Mouse (Mus musculus) stomach, embryonic 15.5 days (tissue): ENCODE data around the gene Kdm4b. TPM values are rescaled to one million over a fixed set of nuclear protein-coding genes. Genes with fewer than 3 reads are reported as not detected.

Source experiments
- ATAC-seq: fragments of 200-750 bp; cut with Nextera tagmentation; 2 replicates; pipeline ENCODE4 v1.8.0; 2017; ENCODE audit warnings: low read depth, moderate number of reproducible peaks, moderate TSS enrichment; ENCODE audit not compliant: insufficient read depth, low FRiP score
- H3K27ac ChIP-seq: fragments of 300-500 bp; sonication (generic); 2 replicates; pipeline ENCODE4 v1.5.1; 2015; ENCODE audit warnings: mild to moderate bottlenecking, inconsistent platforms
- H3K27me3 ChIP-seq: fragments of 300-500 bp; sonication (generic); replicated peaks from 2 replicates; pipeline ENCODE4 v1.6.1; 2015; ENCODE audit warnings: inconsistent platforms
- H3K36me3 ChIP-seq: fragments of 300-500 bp; sonication (generic); 2 replicates; pipeline ENCODE4 v1.6.1; 2015; ENCODE audit warnings: inconsistent platforms
- H3K4me1 ChIP-seq: fragments of 300-500 bp; sonication (generic); 2 replicates; pipeline ENCODE4 v1.6.1; 2015; ENCODE audit warnings: inconsistent platforms
- H3K4me2 ChIP-seq: fragments of 300-500 bp; sonication (generic); 2 replicates; pipeline ENCODE4 v1.6.1; 2015; ENCODE audit warnings: mild to moderate bottlenecking, inconsistent platforms
- H3K4me3 ChIP-seq: fragments of 300-500 bp; sonication (generic); replicated peaks from 2 replicates; pipeline ENCODE4 v1.5.1; 2015; ENCODE audit warnings: inconsistent platforms
- H3K9ac ChIP-seq: fragments of 300-500 bp; sonication (generic); 2 replicates; pipeline ENCODE4 v1.6.1; 2015; ENCODE audit warnings: inconsistent platforms
- H3K9me3 ChIP-seq: fragments of 300-500 bp; sonication (generic); 2 replicates; pipeline ENCODE4 v1.6.1; 2016; ENCODE audit warnings: inconsistent platforms
- WGBS: fragments of 180-500 bp; shearing (Covaris S2); methylation state at CpG from one replicate; pipeline ENCODE4 v1.1.7; 2015; 5-methylcytosine and 5-hydroxymethylcytosine counted together
- polyA plus RNA-seq: library from polyadenylated mRNA; unstranded; fragments of >200 nt; fragmentation: Nextera tagmentation; extraction: Ambion mirVana; gene quantifications from 2 replicates; pipeline ENCODE4 v1.2.1, GENCODE M21; 2015

Gene Kdm4b
- polyA plus RNA-seq, 1 experiment from 2014 or later, result 27.8 TPM

DNA sequence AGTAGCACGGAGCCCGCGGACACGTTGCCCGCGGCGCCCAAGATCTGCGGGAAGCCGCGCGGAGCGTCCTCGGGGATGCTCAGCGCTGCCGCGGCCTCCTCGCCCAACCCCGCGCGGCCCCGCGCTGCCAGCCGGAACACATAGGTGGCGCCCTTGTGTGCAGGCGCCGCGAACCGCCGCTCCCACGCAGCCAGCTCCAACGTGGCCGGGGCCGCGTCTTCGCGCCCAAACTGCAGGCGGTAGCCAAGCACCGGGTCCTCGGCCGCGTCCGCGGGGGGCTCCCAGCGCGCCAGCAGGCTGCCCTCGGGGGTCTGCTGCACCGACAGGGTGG is 99.7 kb downstream of the Kdm4b start:
- H3K36me3 ChIP-seq, result peaks cover 38% of the 10 kb centered on the region
- no peaks in the 10 kb centered on the region for H3K27me3 ChIP-seq
- H3K27ac ChIP-seq, result peak overlapping the region; percentile 80
- 2% methylated on average over 44 of the region's 47 CpGs for WGBS
- peaks cover 4% of the 10 kb centered on the region; the same call in 1 of the 2 replicates for H3K4me1 ChIP-seq
- H3K4me3 ChIP-seq, result peak overlapping the region; percentile 50
- peak overlapping the region; percentile 29 for H3K9ac ChIP-seq
- ATAC-seq, result peak; percentile 67
- peak overlapping the region; percentile 91 for H3K4me2 ChIP-seq
- H3K9me3 ChIP-seq, result no peaks in the 10 kb centered on the region

DNA sequence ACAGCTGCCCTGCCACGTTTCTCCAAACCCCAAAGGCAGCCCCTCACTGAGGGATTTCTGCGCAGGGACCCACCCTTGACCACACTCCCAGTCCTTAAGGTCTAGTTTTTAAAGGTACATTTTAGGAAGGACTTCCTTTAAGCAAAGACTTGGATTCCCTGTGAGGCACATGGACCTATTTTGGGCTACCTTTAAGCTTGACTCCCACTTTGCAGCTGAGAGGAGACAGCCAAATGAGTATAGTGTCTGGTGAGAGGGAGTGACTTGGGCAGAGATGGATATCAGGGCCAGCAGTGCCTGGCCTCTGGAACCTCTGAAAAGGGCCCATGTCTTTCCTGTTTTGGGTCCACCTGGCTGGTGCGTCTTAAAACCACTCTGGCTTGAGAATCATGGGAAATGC is 100.1 kb downstream of the Kdm4b start:
- no peak for ATAC-seq
- 42% methylated on average over 3 of the region's 3 CpGs for WGBS
- Histone ChIP-seq H3K4me2 (peak overlapping the region; percentile 91), H3K9ac (peak overlapping the region; percentile 29), H3K36me3 (peaks cover 34% of the 10 kb centered on the region), H3K9me3 (no peaks in the 10 kb centered on the region), H3K4me3 (peak overlapping the region; percentile 50), H3K27ac (peak overlapping the region; percentile 80; the same call in 1 of the 2 replicates), H3K27me3 (no peaks in the 10 kb centered on the region), H3K4me1 (peaks cover 4% of the 10 kb centered on the region; the same call in 1 of the 2 replicates)

DNA sequence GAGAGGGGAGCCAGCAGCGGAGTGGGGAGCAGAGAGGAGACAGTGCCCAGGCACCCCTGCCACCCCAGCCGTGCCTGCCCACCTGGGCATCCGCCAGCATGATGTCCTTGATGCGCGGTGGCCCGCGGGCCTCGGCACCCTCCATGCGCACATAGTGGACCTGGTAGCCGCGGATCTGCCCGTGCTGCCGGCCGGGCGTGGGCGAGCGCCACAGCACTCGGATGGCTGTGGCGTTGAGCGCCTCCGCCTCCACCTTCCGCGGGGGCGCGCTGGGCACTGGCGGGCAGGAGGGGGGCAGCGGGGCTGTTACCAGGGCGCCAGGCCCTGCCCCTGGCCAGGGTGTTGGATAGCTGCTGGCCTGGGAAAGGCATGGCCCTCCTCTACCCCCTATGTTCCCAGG is 102.0 kb downstream of the Kdm4b start:
- Histone ChIP-seq H3K27ac (no peak overlapping the region), H3K4me3 (no peak overlapping the region), H3K4me2 (no peak overlapping the region), H3K36me3 (peaks cover 23% of the 10 kb centered on the region), H3K27me3 (no peaks in the 10 kb centered on the region), H3K9me3 (no peaks in the 10 kb centered on the region), H3K9ac (no peak overlapping the region), H3K4me1 (peaks cover 4% of the 10 kb centered on the region; the same call in 1 of the 2 replicates)
- no peak for ATAC-seq
- 84% methylated on average over 28 of the region's 28 CpGs for WGBS

DNA sequence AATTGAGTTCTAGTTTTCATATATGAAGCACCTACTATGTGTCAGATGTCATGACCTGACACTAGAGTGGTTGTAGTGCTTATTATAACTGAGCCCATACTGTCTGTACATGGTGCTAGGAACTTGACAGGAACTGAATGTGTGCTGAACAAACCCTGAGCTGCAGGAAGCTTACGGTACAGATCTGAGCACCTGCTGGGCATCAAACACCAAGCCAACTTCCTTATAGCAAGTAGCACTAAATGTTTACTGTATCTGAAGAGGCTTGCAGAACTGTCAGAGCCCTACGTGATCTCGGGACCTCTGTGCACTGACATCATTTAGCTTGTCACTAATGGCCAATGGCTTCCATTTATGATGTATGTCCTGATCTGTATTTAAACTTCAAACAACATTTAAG is 105.7 kb downstream of the Kdm4b start:
- Histone ChIP-seq H3K9ac (no peak overlapping the region), H3K27me3 (no peaks in the 10 kb centered on the region), H3K4me3 (no peak overlapping the region), H3K9me3 (no peaks in the 10 kb centered on the region), H3K27ac (no peak overlapping the region), H3K4me2 (no peak overlapping the region), H3K36me3 (peaks cover 28% of the 10 kb centered on the region), H3K4me1 (no peaks in the 10 kb centered on the region)
- no peak for ATAC-seq
- WGBS, result 77% methylated on average over 3 of the region's 3 CpGs

DNA sequence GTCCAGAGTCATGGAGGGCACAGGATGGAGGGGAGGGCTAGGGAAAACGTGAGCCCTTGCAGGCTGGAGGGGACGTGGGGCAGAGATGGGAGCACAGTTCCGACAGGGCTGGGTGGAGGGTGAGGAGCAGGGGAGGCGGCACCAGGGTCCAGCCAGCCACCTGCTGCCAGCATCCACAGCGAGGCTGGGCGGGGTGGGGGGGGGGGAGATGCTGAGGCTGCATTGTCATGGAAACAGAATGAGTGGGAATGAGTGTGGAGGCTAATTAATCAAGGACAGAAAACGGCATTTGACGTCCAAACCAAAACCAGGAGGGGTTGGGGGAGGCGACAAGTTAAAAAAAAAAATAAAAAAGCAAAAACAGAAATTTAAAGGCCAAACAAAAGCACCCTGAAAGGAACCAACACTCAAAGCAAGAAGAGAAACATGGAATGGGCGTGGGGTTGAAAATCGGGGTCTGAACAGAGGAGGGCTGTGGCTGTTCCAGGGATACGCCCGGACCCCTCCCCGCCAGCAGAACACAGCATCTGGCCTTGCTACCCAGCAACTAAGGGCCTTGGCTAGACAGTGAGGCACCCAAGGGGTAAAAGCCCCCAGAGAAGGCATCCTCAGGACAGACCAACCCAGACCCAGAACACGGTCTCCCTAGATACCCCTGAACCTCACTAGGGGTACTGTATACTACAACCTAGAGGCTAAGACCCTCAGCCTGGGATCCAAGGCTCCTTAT is 114.0 kb downstream of the Kdm4b start:
- Histone ChIP-seq H3K4me1 (no peaks in the 10 kb centered on the region), H3K27ac (no peak overlapping the region), H3K4me3 (no peak overlapping the region), H3K36me3 (peaks cover 34% of the 10 kb centered on the region), H3K4me2 (no peak overlapping the region), H3K27me3 (no peaks in the 10 kb centered on the region), H3K9ac (no peak overlapping the region), H3K9me3 (no peaks in the 10 kb centered on the region)
- WGBS, result 79% methylated on average over 15 of the region's 15 CpGs
- ATAC-seq, result no peak

DNA sequence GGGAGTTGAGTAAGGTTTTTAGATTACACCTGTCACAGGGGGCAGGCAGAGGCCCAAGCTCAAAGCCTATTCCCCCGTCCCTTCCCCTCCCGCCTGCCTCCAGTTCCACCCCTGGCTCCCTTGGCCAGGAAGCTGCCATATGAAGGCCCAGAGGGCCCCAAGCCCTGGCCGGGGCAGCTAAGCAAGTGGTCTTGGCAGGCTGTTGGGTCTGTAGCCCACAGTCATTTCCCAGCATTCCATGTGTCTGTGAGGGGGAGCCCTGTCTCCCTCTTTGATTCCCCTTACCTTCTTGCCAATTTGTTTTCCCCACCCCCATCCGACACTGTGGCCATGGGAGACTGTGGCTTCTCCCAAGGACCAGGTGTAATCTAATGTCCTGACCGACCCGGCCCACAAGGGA is 116.5 kb downstream of the Kdm4b start:
- 83% methylated on average over 6 of the region's 6 CpGs for WGBS
- Histone ChIP-seq H3K4me1 (no peaks in the 10 kb centered on the region), H3K4me3 (no peak overlapping the region), H3K9me3 (no peaks in the 10 kb centered on the region), H3K27ac (no peak overlapping the region), H3K9ac (no peak overlapping the region), H3K27me3 (no peaks in the 10 kb centered on the region), H3K4me2 (no peak overlapping the region), H3K36me3 (peaks cover 25% of the 10 kb centered on the region)
- no peak for ATAC-seq

DNA sequence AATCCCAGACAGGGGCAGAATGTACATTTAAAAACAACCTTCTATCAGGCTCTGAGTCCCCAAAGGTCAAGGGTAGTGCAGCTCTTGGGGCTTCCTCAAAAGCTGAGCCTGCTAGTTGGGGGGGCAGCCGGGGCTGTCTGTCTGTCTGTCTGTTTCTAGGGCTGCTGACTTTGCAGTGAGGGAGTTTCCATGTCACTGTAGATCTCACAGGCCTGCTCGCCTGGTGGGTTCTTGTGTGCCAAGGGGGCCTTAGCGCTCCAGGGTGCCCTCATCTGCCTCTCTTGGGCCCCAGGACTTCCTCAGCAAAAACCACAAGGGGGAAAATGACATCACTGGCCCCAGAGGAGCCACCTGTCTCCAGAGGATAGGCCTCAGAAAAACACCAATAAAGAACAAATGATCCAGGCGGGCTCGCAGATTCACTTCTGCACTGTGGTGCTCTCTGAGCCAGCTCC is 117.5 kb downstream of the Kdm4b start:
- Histone ChIP-seq H3K27ac (no peak overlapping the region), H3K9ac (no peak overlapping the region), H3K4me1 (no peaks in the 10 kb centered on the region), H3K4me3 (no peak overlapping the region), H3K9me3 (no peaks in the 10 kb centered on the region), H3K4me2 (no peak overlapping the region), H3K36me3 (peaks cover 29% of the 10 kb centered on the region), H3K27me3 (no peaks in the 10 kb centered on the region)
- WGBS, result 78% methylated on average over 5 of the region's 5 CpGs
- ATAC-seq, result no peak

DNA sequence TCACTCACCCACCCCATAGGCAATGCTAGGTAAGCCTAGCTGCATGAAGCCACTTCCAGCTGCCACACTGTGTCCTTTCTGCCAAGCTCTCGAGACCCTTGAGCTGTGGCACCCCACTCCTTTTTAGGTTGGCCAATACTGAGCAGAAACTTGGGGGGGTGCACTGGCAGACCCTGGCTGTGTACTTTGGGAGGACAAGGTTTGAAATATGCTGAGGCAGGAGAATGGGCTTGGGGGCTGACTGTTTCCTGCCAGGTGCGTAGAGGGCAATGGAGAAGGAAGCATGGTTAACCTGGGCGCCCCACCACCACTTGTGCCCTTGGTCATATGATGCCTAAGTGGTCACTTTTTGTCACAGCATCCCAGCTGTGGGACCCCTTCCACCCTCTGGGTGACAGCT is 118.9 kb downstream of the Kdm4b start:
- no peaks in the 10 kb centered on the region for H3K4me1 ChIP-seq
- H3K9ac ChIP-seq, result no peak overlapping the region
- no peak for ATAC-seq
- H3K4me3 ChIP-seq, result no peak overlapping the region
- WGBS, result 96% methylated on average over 3 of the region's 3 CpGs
- peaks cover 40% of the 10 kb centered on the region for H3K36me3 ChIP-seq
- H3K9me3 ChIP-seq, result no peaks in the 10 kb centered on the region
- H3K27ac ChIP-seq, result no peak overlapping the region
- H3K4me2 ChIP-seq, result no peak overlapping the region
- no peaks in the 10 kb centered on the region for H3K27me3 ChIP-seq

DNA sequence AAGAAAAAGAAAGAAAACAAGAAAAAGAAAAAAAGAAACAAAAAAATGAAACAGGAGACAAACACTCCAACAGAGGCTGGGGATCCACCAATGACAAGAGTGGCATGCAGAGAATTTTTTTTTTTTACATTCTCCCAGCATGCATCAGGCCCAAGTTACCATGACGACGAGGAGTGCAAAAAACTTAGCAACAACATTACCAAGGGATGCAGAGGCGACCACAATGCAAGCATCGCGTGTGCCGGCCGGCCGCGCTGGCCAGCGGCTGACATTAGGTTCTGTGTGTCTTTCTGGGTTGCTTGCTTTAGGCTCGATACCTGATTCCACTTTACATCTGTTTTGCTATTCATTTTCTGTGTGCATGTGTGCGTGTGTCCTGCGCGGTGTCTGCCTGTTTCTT is 119.5 kb downstream of the Kdm4b start:
- no peak for ATAC-seq
- Histone ChIP-seq H3K27ac (no peak overlapping the region), H3K4me2 (no peak overlapping the region), H3K9ac (no peak overlapping the region), H3K4me3 (no peak overlapping the region), H3K9me3 (no peaks in the 10 kb centered on the region), H3K27me3 (no peaks in the 10 kb centered on the region), H3K36me3 (peaks cover 47% of the 10 kb centered on the region), H3K4me1 (no peaks in the 10 kb centered on the region)
- 76% methylated on average over 14 of the region's 14 CpGs for WGBS

DNA sequence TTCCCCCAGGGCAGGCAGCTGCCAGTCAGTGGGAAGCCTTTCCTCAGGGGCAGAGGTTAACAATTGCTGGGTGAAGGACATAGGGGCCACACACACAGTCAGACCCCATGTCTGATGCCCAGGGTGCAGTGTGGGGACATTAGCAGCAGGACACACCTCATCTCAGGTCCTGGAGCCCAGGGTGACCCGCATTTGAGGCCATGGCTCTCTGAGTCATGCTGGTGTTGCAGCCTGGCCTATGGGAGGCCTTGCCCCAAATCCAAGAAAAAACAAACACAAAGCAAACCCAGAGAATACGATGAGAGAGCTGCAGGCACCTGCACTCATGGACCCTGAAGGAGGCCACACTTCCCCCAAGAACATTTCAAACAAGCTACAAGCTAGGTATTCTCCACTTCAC is 121.9 kb downstream of the Kdm4b start:
- WGBS, result 65% methylated on average over 2 of the region's 2 CpGs
- Histone ChIP-seq H3K4me3 (no peak overlapping the region), H3K4me2 (no peak overlapping the region), H3K4me1 (no peaks in the 10 kb centered on the region), H3K27ac (no peak overlapping the region), H3K9me3 (no peaks in the 10 kb centered on the region), H3K9ac (no peak overlapping the region), H3K27me3 (no peaks in the 10 kb centered on the region), H3K36me3 (peaks cover 64% of the 10 kb centered on the region)
- ATAC-seq, result no peak
